Mouse (Mus musculus): ENCODE data around the gene Zfp428. TPM values are rescaled to one million over a fixed set of nuclear protein-coding genes. Genes with fewer than 3 reads are reported as not detected.

The Zfp428 gene
- polyA plus RNA-seq, 1 experiment, result 33.9 TPM

GRCm38 (mm10) chr7:24563837-24564206 lies 57.0 kb downstream of the Zfp428 start:
- H3K27me3 ChIP-seq (replicated peaks), result no peaks in the 10 kb centered on the region
- H3K4me1 ChIP-seq, result peaks cover 14% of the 10 kb centered on the region; the same call in 1 of the 2 replicates
- H3K9me3 ChIP-seq, result no peaks in the 10 kb centered on the region
- peaks cover 90% of the 10 kb centered on the region for H3K36me3 ChIP-seq (replicated peaks; ENCODE audit: low read length)
- H3K4me3 ChIP-seq (replicated peaks), result no peak overlapping the region
- TF ChIP-seq GATA1 (IDR thresholded peaks at IDR 0.05; ENCODE audit: borderline replicate concordance, low read length) (no peak), FLI1 (IDR thresholded peaks at IDR 0.05; ENCODE audit: low read length) (no peak)

- no peak for TF ChIP-seq GATA1 (IDR thresholded peaks at IDR 0.05; ENCODE audit: borderline replicate concordance, low read length)
- TF ChIP-seq FLI1 (IDR thresholded peaks at IDR 0.05; ENCODE audit: low read length), result no peak
- Histone ChIP-seq H3K27me3 (replicated peaks) (no peaks in the 10 kb centered on the region), H3K4me1 (peaks cover 14% of the 10 kb centered on the region; the same call in 1 of the 2 replicates), H3K36me3 (replicated peaks; ENCODE audit: low read length) (peaks cover 87% of the 10 kb centered on the region), H3K9me3 (no peaks in the 10 kb centered on the region), H3K4me3 (replicated peaks) (no peak overlapping the region)
These were observed 57.9 kb downstream of the Zfp428 start for GRCm38 (mm10) chr7:24564607-24565265.

Other genes with a start within 250 kb of the Zfp428 start
- 1.2 TPM in 1 of 2 replicates, not detected in the other for gene Zfp93, start 236.6 kb upstream of the Zfp428 start, polyA plus RNA-seq (2012; ENCODE audit: insufficient read depth, low replicate concordance)
- gene Zfp61, start 205.8 kb upstream of the Zfp428 start, polyA plus RNA-seq (2012; ENCODE audit: insufficient read depth, low replicate concordance), result 5.2 and 7.2 TPM in 2 replicates
- 1.1 TPM in 1 of 2 replicates, not detected in the other for gene Zfp94, start 190.3 kb upstream of the Zfp428 start, polyA plus RNA-seq (2012; ENCODE audit: insufficient read depth, low replicate concordance)
- gene Tescl, start 173.1 kb upstream of the Zfp428 start, polyA plus RNA-seq (2012; ENCODE audit: insufficient read depth, low replicate concordance), result not detected in 2 replicates
- gene Lypd5, start 157.8 kb upstream of the Zfp428 start, polyA plus RNA-seq (2012; ENCODE audit: insufficient read depth, low replicate concordance), result not detected in 2 replicates
- 9.0 and 25.3 TPM in 2 replicates for gene Kcnn4, start 136.7 kb upstream of the Zfp428 start, polyA plus RNA-seq (2012; ENCODE audit: insufficient read depth, low replicate concordance)
- 42.3 and 58.9 TPM in 2 replicates for gene Smg9, start 107.4 kb upstream of the Zfp428 start, polyA plus RNA-seq (2012; ENCODE audit: insufficient read depth, low replicate concordance)
- gene Irgc1, start 54.7 kb upstream of the Zfp428 start, polyA plus RNA-seq (2012; ENCODE audit: insufficient read depth, low replicate concordance), result 0.28 TPM in 1 of 2 replicates, not detected in the other
- gene Plaur, start 44.5 kb upstream of the Zfp428 start, polyA plus RNA-seq (2012; ENCODE audit: insufficient read depth, low replicate concordance), result 14.6 and 56.5 TPM in 2 replicates
- not detected in 2 replicates for gene Cadm4, start 25.0 kb upstream of the Zfp428 start, polyA plus RNA-seq (2012; ENCODE audit: insufficient read depth, low replicate concordance)
- gene AC161166.1, start 5.4 kb downstream of the Zfp428 start, polyA plus RNA-seq (2012; ENCODE audit: insufficient read depth, low replicate concordance), result not detected in 2 replicates
- gene Irgq, start 23.7 kb downstream of the Zfp428 start, polyA plus RNA-seq (2012; ENCODE audit: insufficient read depth, low replicate concordance), result 2.9 and 3.1 TPM in 2 replicates
- not detected in 2 replicates for gene Pinlyp, start 39.1 kb downstream of the Zfp428 start, polyA plus RNA-seq (2012; ENCODE audit: insufficient read depth, low replicate concordance)
- gene Xrcc1, start 39.3 kb downstream of the Zfp428 start, polyA plus RNA-seq (2012; ENCODE audit: insufficient read depth, low replicate concordance), result 101 and 159 TPM in 2 replicates
- gene Ethe1, start 80.5 kb downstream of the Zfp428 start, polyA plus RNA-seq (2012; ENCODE audit: insufficient read depth, low replicate concordance), result 14.5 and 17.5 TPM in 2 replicates
- gene Zfp575, start 80.6 kb downstream of the Zfp428 start, polyA plus RNA-seq (2012; ENCODE audit: insufficient read depth, low replicate concordance), result 0.30 TPM in 1 of 2 replicates, not detected in the other
- 2.0 and 8.9 TPM in 2 replicates for gene Phldb3, start 103.8 kb downstream of the Zfp428 start, polyA plus RNA-seq (2012; ENCODE audit: insufficient read depth, low replicate concordance)
- not detected in 2 replicates for gene Lypd3, start 129.5 kb downstream of the Zfp428 start, polyA plus RNA-seq (2012; ENCODE audit: insufficient read depth, low replicate concordance)
- not detected in 2 replicates for gene Tex101, start 169.7 kb downstream of the Zfp428 start, polyA plus RNA-seq (2012; ENCODE audit: insufficient read depth, low replicate concordance)
- not detected in 2 replicates for gene BC049730, start 202.2 kb downstream of the Zfp428 start, polyA plus RNA-seq (2012; ENCODE audit: insufficient read depth, low replicate concordance)
- gene Gm4763, start 219.9 kb downstream of the Zfp428 start, polyA plus RNA-seq (2012; ENCODE audit: insufficient read depth, low replicate concordance), result not detected in 2 replicates

All from megakaryocyte, embryonic 14.5 days (primary cell).